Mouse (Mus musculus) forebrain, embryonic 12.5 days (tissue): ENCODE results near the gene Efhd1. TPM values are rescaled to one million over a fixed set of nuclear protein-coding genes. Genes with fewer than 3 reads are reported as not detected.

Experiments used
- ATAC-seq: fragments of 200-750 bp; cut with Nextera tagmentation; 2 replicates; pipeline ENCODE4 v1.8.0; 2017; ENCODE audit warnings: moderate TSS enrichment; ENCODE audit not compliant: low FRiP score
- H3K27ac ChIP-seq: fragments of 300-500 bp; sonication (generic); 2 replicates; pipeline ENCODE4 v1.5.1; 2016; ENCODE audit warnings: mild to moderate bottlenecking
- H3K27me3 ChIP-seq: fragments of 300-500 bp; sonication (generic); 2 replicates; pipeline ENCODE4 v1.6.1; 2016; ENCODE audit warnings: mild to moderate bottlenecking
- H3K36me3 ChIP-seq: fragments of 300-500 bp; sonication (generic); replicated peaks from 2 replicates; pipeline ENCODE4 v1.6.1; 2016; ENCODE audit warnings: mild to moderate bottlenecking
- H3K4me1 ChIP-seq: fragments of 300-500 bp; sonication (generic); 2 replicates; pipeline ENCODE4 v1.6.1; 2016
- H3K4me2 ChIP-seq: fragments of 300-500 bp; sonication (generic); 2 replicates; pipeline ENCODE4 v1.6.1; 2016; ENCODE audit warnings: mild to moderate bottlenecking, moderate library complexity
- H3K4me3 ChIP-seq: fragments of 300-500 bp; sonication (generic); replicated peaks from 2 replicates; pipeline ENCODE4 v1.5.1; 2016; ENCODE audit warnings: mild to moderate bottlenecking
- H3K9ac ChIP-seq: fragments of 300-500 bp; sonication (generic); 2 replicates; pipeline ENCODE4 v1.6.1; 2016; ENCODE audit warnings: mild to moderate bottlenecking
- H3K9me3 ChIP-seq: fragments of 300-500 bp; sonication (generic); 2 replicates; pipeline ENCODE4 v1.6.1; 2016
- WGBS: fragments of 180-500 bp; shearing (Covaris S2); methylation state at CpG from one replicate; pipeline ENCODE4 v1.1.7; 2016; 5-methylcytosine and 5-hydroxymethylcytosine counted together
- polyA plus RNA-seq: library from polyadenylated mRNA; unstranded; fragments of >200 nt; fragmentation: Nextera tagmentation; extraction: Ambion mirVana; gene quantifications from 2 replicates; pipeline ENCODE4 v1.2.1, GENCODE M21; 2016

Efhd1 gene
- polyA plus RNA-seq, 1 experiment from 2014 or later: 1.6 TPM

DNA sequence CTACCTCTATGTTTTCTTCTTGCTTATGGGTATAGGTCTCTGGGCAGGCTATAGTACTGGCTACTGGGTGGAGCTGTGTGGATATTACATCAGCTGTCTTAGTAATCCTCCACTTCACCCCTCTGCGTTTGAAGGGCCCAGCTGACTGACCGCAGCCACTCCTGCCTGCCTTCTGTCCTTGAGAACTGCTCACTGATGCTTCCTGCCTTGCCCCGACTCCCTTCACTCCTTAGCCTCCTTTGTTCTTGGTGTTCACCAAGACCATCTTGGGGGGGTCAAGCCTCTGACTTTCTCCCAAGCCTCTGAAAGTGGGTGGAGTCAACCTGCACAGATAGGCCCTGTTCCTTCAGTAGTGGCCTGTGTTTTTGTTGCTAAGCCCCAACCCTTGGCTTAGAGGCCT lies 8.3 kb downstream of the Efhd1 start:
- Histone ChIP-seq H3K27ac (no peak overlapping the region), H3K36me3 (no peaks in the 10 kb centered on the region), H3K9me3 (no peaks in the 10 kb centered on the region), H3K4me1 (peaks cover 16% of the 10 kb centered on the region), H3K9ac (no peak overlapping the region), H3K27me3 (peaks cover 42% of the 10 kb centered on the region), H3K4me3 (no peak overlapping the region), H3K4me2 (no peak overlapping the region)
- WGBS: 78% methylated on average over 3 of the region's 3 CpGs
- ATAC-seq: no peak

- ATAC-seq: no peak
- Histone ChIP-seq H3K27ac (no peak overlapping the region), H3K27me3 (peaks cover 32% of the 10 kb centered on the region), H3K4me3 (no peak overlapping the region), H3K9me3 (no peaks in the 10 kb centered on the region), H3K4me2 (no peak overlapping the region), H3K9ac (no peak overlapping the region), H3K4me1 (peaks cover 16% of the 10 kb centered on the region), H3K36me3 (no peaks in the 10 kb centered on the region)
- WGBS: 76% methylated on average over 3 of the region's 3 CpGs
Measured at GRCm38 (mm10) chr1:87273514-87273942, 9.4 kb downstream of the Efhd1 start.

DNA sequence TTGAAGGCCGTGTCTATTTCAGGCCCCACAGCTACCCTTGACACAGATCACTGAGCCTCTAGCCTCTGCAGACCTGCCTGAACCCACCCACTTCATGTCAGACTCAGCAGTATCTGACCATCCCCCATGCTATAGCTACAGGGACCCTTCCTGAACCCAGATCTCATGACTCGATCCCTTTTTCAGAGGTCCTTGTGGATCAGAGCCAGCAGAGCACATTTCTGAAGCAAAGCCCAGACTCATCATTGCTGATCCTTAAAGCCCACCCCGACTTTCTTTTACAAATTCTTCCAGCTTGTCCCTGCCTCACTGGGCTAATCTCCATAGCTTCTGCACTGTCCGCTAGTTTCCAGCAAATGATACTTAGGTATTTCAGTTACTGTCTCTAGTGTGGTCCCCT lies 10.0 kb downstream of the Efhd1 start:
- no peak overlapping the region for H3K4me2 ChIP-seq
- no peaks in the 10 kb centered on the region for H3K9me3 ChIP-seq
- no peak overlapping the region for H3K9ac ChIP-seq
- H3K27me3 ChIP-seq: peaks cover 26% of the 10 kb centered on the region
- no peak for ATAC-seq
- H3K4me3 ChIP-seq: no peak overlapping the region
- H3K36me3 ChIP-seq: no peaks in the 10 kb centered on the region
- peaks cover 16% of the 10 kb centered on the region for H3K4me1 ChIP-seq
- 78% methylated on average over 4 of the region's 4 CpGs for WGBS
- H3K27ac ChIP-seq: no peak overlapping the region

DNA sequence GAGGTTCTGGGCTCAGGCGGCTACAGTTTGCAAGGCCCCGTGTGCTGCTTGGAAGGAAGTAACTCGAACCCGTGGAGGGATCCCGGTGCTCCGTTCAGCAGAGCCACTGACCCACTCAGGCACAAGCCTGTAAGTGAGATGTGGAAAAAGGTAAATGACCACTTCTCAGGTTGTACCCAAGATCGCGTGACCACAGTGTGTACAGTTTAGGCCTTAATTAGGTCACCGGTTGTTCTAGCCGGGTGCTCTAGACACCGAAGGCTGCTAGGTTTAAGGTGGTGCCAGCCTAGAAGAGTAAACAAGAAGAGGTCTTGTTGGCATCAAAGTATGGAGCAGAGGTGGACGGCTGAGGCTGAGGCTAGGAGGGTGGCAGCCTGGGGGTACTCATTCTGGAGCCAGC lies 11.0 kb downstream of the Efhd1 start:
- H3K4me1 ChIP-seq: peaks cover 15% of the 10 kb centered on the region
- no peak overlapping the region for H3K9ac ChIP-seq
- H3K27me3 ChIP-seq: peaks cover 17% of the 10 kb centered on the region; the same call in 1 of the 2 replicates
- no peak overlapping the region for H3K4me2 ChIP-seq
- H3K27ac ChIP-seq: no peak overlapping the region
- WGBS: 93% methylated on average over 12 of the region's 12 CpGs
- no peaks in the 10 kb centered on the region for H3K36me3 ChIP-seq
- no peak overlapping the region for H3K4me3 ChIP-seq
- H3K9me3 ChIP-seq: no peaks in the 10 kb centered on the region
- ATAC-seq: no peak

DNA sequence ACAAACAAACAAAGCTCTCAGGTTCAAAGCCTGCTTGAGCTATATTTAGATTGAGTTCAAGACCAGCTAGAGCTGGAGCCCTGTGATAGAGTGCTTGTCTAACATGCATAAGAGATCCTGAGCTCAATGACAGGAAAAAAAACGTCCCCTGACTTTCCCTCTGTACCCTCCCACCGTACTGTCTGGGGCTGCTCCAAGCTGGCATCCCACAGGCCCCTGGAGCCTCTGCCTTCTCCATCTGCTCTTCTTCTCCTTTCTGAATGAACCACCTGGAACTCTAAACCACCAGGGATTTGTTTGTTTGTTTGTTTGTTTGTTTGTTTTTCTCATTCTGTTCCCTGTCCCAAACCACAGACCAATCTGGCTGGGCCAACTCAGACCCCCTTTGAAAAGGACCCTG lies 11.9 kb downstream of the Efhd1 start:
- Histone ChIP-seq H3K4me3 (no peak overlapping the region), H3K27me3 (0 out of 2 replicates have a peak, but pooled peaks cover 10% of the 10 kb centered on the region), H3K4me1 (peaks cover 6% of the 10 kb centered on the region), H3K9me3 (no peaks in the 10 kb centered on the region), H3K4me2 (no peak overlapping the region), H3K27ac (no peak overlapping the region), H3K9ac (no peak overlapping the region), H3K36me3 (no peaks in the 10 kb centered on the region)
- WGBS: 62% methylated on average over 2 of the region's 2 CpGs
- ATAC-seq: no peak

- H3K4me2 ChIP-seq: no peak overlapping the region
- WGBS: 79% methylated on average over 5 of the region's 5 CpGs
Measured at GRCm38 (mm10) chr1:87280281-87280680, 16.1 kb downstream of the Efhd1 start.

DNA sequence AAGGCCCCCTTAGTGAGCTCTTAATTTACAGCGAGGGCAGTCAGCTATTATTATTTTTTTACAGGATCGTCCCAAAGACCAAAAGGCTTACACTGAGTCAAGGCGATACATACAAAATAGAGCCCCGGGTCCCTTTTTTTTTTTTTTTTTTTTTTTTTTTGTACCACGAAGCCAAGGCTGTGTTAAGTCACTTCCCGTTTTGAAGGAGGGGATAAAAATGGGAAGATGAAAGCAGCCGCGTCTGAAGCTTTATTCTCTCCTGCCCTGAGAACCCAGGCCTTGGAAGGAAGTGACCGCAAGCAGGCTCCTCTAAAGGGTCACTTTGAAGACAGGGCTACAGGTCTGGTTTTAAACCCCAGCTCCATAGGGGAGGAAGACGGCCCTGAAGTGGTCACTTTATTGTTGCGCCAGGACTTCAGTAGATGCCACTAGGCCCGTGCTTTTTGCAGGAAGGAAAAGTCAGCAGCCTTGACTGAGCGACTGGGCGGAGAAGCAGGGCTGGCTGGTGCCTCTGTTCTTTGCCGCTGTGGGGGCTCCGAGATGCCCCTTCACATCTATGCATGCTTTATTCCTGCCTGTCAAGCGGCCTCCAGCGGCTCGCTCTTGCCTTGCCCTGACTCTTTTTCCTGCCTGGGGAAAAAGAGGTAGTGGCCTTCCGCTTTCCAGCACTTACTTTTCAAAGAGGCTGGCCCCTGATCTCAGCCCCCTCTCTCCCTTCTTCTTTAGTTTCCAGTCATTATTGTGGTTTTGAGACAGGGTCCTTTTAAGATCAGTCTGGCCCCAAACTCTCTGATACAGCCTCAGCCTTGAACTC lies 17.6 kb downstream of the Efhd1 start:
- H3K9ac ChIP-seq: no peak overlapping the region
- peaks cover 5% of the 10 kb centered on the region; the same call in 1 of the 2 replicates for H3K9me3 ChIP-seq
- H3K27ac ChIP-seq: no peak overlapping the region; the same call in 1 of the 2 replicates
- ATAC-seq: no peak
- 13% methylated on average over 20 of the region's 20 CpGs for WGBS
- H3K4me1 ChIP-seq: 0 out of 2 replicates have a peak, but pooled peaks cover 6% of the 10 kb centered on the region
- H3K4me2 ChIP-seq: peak overlapping the region; percentile 29
- H3K27me3 ChIP-seq: no peaks in the 10 kb centered on the region
- no peak overlapping the region for H3K4me3 ChIP-seq
- no peaks in the 10 kb centered on the region for H3K36me3 ChIP-seq

More at GRCm38 (mm10) chr1:87280281-87280680, 16.1 kb downstream of the Efhd1 start:
- Histone ChIP-seq H3K27me3 (no peaks in the 10 kb centered on the region), H3K9ac (no peak overlapping the region), H3K4me1 (0 out of 2 replicates have a peak, but pooled peaks cover 6% of the 10 kb centered on the region), H3K36me3 (no peaks in the 10 kb centered on the region), H3K9me3 (no peaks in the 10 kb centered on the region), H3K27ac (no peak overlapping the region), H3K4me3 (no peak overlapping the region)
- no peak for ATAC-seq

- H3K27me3 ChIP-seq: no peaks in the 10 kb centered on the region
- 0 out of 2 replicates have a peak, but pooled peaks cover 8% of the 10 kb centered on the region for H3K4me1 ChIP-seq
- WGBS: 75% methylated on average over 6 of the region's 6 CpGs
- H3K4me3 ChIP-seq: no peak overlapping the region
- peaks cover 5% of the 10 kb centered on the region; the same call in 1 of the 2 replicates for H3K9me3 ChIP-seq
- no peak overlapping the region for H3K27ac ChIP-seq
- H3K4me2 ChIP-seq: no peak overlapping the region
- no peaks in the 10 kb centered on the region for H3K36me3 ChIP-seq
- no peak overlapping the region for H3K9ac ChIP-seq
- ATAC-seq: no peak
Measured at GRCm38 (mm10) chr1:87282413-87282788, 18.2 kb downstream of the Efhd1 start.

- Histone ChIP-seq H3K4me3 (no peak overlapping the region), H3K27me3 (no peaks in the 10 kb centered on the region), H3K27ac (no peak overlapping the region), H3K4me2 (no peak overlapping the region), H3K36me3 (no peaks in the 10 kb centered on the region), H3K9ac (no peak overlapping the region), H3K9me3 (peaks cover 5% of the 10 kb centered on the region; the same call in 1 of the 2 replicates), H3K4me1 (0 out of 2 replicates have a peak, but pooled peaks cover 8% of the 10 kb centered on the region)
- 72% methylated on average over 10 of the region's 10 CpGs for whole genome bisulfite sequencing
- no peak for ATAC-seq
Measured at GRCm38 (mm10) chr1:87283410-87283960, 19.3 kb downstream of the Efhd1 start.

DNA sequence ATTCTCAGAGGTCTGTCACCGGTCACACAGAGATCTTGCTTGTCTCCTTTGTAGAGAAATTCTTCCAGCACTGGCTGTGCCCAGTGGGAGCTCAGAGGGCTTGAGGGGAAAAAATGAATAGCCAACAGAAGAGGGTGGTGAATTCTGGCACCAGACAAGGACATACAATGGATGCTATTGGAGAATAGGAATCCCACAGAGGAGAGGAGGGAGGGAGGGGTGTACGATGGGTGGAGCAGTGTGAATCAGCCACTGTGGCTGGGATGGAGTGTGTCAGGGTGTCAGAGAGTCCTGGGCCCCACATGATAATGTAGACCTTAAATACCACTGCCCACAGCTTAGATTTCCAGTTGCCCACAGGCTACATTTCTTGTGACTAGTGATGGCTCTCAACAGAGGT lies 22.9 kb downstream of the Efhd1 start:
- no peak overlapping the region for H3K27ac ChIP-seq
- WGBS: 51% methylated on average over 2 of the region's 2 CpGs
- H3K27me3 ChIP-seq: no peaks in the 10 kb centered on the region
- no peak overlapping the region for H3K9ac ChIP-seq
- H3K9me3 ChIP-seq: peaks cover 5% of the 10 kb centered on the region; the same call in 1 of the 2 replicates
- no peaks in the 10 kb centered on the region for H3K36me3 ChIP-seq
- ATAC-seq: no peak
- no peak overlapping the region for H3K4me2 ChIP-seq
- 0 out of 2 replicates have a peak, but pooled peaks cover 4% of the 10 kb centered on the region for H3K4me1 ChIP-seq
- no peak overlapping the region for H3K4me3 ChIP-seq

- Histone ChIP-seq H3K27ac (no peak overlapping the region), H3K4me2 (no peak overlapping the region), H3K9me3 (no peaks in the 10 kb centered on the region), H3K36me3 (no peaks in the 10 kb centered on the region), H3K9ac (no peak overlapping the region), H3K4me3 (no peak overlapping the region), H3K27me3 (no peaks in the 10 kb centered on the region), H3K4me1 (0 out of 2 replicates have a peak, but pooled peaks cover 3% of the 10 kb centered on the region)
- no peak for ATAC-seq
- WGBS: 70% methylated on average over 8 of the region's 8 CpGs
Measured at GRCm38 (mm10) chr1:87291416-87291815, 27.3 kb downstream of the Efhd1 start.

DNA sequence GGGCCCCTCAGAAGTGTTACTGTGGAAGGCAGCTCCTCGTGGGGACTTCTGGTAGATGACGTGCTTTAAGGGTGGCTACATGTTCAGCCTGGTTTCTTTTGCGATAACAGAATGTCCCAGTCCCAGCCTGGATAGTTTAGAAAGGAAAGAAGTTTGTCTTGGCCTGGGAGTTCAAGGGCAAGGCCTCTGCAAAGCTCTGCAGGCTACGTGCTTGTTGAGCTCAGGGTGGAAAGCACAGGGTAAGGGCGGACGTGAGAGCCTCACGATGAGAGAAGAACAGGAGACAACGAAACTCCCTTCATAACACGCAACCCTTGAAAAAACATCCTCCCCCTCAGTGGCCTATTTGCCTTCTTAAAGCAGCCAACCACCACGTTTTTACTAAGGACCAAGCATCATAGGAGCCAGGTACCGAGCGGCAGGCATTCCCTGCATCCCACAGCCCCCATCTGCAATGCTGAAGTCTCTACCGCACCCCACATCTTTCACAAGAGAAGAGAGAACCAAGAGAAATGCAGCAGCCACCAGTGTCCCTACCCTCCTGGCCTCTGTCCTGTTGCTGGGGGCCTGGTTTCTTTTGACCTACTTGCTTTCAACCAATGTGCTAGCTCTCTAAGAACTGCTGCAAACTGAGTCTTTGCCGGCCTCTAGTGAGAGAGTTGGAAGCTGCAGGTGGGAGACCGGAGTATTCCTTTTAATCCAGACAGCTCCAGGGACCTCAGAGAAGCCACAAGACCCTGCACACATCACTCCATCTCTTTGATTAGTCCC lies 28.4 kb downstream of the Efhd1 start:
- Histone ChIP-seq H3K4me3 (no peak overlapping the region), H3K9me3 (no peaks in the 10 kb centered on the region), H3K27me3 (no peaks in the 10 kb centered on the region), H3K27ac (no peak overlapping the region), H3K36me3 (no peaks in the 10 kb centered on the region), H3K4me2 (no peak overlapping the region), H3K9ac (no peak overlapping the region), H3K4me1 (no peaks in the 10 kb centered on the region)
- no peak for ATAC-seq
- 63% methylated on average over 15 of the region's 15 CpGs for WGBS
